Mouse (Mus musculus) lung, postnatal 14 days (tissue): ENCODE data around the gene Pax2.

Source experiments
- DNase-seq: peaks from one replicate; pipeline ENCODE4 v3.0.0; 2021

Pax2 gene

GRCm38 (mm10) chr19:44788488-44788887, 32.6 kb downstream of the Pax2 start:
- DNase-seq, result no peak

DNA sequence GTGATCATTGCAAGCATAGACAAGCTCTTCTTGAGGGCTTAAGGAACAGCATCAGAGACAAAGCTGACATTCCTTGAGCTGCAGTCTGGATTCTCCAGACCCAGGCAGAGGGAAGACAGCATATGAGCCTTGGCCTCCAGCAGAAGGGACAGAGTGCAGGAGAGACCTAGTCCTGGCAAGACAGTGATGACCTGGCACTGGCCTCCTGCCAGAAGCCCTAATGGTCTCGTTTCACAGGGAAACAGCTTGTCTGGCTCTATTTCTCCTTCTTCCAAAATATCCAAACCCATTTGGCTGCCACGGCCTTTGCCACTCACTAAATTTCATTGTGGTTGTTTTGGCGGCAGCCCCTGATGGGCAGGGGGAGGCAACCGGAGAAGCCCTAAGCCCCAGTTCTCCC, 36.1 kb downstream of the Pax2 start:
- DNase-seq, result no peak

GRCm38 (mm10) chr19:44797110-44798060, 41.5 kb downstream of the Pax2 start:
- DNase-seq, result no peak

DNA sequence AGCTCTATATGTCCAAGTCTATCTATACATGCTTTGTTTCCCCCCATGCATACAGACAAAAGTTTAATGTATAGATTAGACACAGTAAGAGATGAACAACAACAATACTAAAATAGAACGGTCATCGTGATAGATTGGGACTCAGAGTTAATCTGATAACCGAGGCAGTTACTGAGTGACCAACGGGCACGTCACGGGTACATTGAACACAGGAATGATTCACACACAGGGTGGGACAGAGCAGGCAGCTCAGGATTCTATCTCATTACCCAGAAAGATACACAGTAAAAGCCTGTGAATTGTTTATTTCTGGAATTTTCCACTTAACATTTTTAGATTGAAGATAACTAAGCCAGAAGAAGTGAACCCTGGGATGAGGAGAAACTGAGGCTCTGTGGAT, 42.9 kb downstream of the Pax2 start:
- DNase-seq, result no peak

- DNase-seq, result no peak
Observed at GRCm38 (mm10) chr19:44799156-44799555, 43.3 kb downstream of the Pax2 start.

GRCm38 (mm10) chr19:44800327-44800726, 44.5 kb downstream of the Pax2 start:
- no peak for DNase-seq

DNA sequence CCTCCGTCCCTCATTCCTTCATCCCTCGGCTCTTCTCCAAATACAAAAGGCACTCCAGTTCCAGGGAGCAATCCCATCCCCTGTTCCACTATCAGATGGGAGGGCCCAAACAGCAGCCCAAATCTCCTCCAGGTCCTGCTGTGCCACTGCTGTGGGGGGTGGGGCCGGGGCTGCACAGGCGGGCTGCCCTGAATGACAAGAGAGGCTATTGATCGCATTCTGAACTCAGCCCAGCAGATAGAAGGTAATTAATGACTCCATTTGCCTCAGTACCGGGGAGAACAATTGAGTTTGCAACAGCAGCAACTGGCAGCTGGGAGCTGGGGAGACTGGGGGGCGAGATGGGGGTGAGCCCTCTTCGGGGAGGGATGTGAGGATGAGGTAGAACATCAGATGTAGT, 52.9 kb downstream of the Pax2 start:
- DNase-seq, result no peak

- no peak for DNase-seq
Observed at GRCm38 (mm10) chr19:44812666-44813429, 57.0 kb downstream of the Pax2 start.

DNA sequence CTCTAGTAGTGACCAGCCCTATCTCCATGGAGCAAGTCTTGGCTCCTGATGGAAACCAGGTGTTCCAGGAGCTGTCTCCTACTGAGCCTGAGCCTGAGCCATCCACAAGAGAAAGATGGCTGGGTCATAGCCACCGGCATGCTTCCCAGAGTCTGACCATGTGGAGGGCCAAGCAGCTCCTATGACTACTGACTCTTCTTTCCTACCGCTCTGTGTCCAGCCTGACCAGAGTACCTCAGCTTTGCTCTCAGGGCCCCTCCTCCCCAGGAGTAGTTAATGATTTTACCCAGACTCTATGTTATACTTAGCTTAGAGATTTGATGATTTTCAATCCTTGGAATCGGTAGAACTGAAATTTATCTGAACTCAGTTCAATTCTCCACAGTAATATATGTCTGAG, 59.3 kb downstream of the Pax2 start:
- no peak for DNase-seq

GRCm38 (mm10) chr19:44817403-44818128, 61.7 kb downstream of the Pax2 start:
- no peak for DNase-seq

DNA sequence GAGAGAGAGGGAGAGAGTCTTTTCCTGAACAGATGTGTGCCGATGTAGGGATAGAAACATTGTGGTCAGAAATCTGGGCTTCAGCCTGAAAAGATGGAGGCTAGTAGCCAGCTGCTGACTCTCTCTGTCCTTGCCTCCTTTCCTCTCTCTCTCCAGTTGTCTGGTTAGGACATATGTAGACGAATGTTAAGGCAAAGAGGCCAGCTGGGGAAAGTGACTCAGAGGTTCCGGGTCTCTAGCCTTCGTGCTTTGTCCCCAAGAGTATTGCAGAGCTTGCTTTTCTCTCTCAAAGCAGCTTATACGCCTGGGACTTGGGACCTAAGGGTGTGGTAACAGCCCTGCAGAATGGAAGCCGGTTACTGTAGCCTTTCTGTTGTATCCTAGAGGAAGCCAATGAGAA, 62.8 kb downstream of the Pax2 start:
- DNase-seq, result no peak

DNA sequence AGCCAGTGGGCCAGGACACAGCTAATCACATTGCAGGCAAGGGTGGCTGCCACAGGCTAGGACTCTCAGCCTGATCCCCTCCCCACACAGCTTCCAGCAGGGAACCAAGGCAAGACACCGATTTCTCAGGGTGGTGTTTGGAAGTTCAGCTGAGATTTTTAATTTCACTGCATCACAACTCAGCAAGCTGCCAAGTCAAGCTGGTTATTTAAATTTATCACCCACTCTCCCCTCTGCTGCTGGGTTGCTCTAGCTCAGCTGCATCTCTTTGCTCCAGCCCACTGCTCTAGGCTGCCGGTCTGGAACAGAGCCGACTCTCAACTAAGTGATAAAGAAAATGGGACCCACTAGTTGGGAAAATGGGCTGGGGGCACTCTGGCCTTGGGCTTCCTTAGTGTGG, 65.7 kb downstream of the Pax2 start:
- no peak for DNase-seq

- DNase-seq, result no peak
Observed at GRCm38 (mm10) chr19:44822295-44822694, 66.5 kb downstream of the Pax2 start.

DNA sequence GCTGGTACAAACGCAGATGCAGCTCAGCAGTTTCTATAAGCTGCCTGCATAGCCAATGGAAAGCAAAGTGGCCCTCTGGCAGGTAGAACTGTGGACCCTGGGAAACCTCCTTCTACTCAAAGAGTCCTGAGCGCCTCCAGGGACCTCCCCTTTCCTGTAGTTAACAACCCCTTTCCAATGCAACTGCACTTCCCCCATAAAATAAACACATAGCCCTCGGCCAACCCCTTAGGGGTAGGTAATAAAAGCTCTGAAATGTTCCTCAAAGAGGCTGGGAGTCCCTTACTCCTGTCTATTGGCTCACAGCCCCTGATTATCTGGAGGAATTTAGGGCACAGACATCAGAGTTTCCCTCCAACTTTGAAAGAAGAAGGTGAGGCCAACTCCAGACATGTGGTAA, 67.8 kb downstream of the Pax2 start:
- DNase-seq, result no peak

- no peak for DNase-seq
Observed at GRCm38 (mm10) chr19:44825216-44825768, 69.4 kb downstream of the Pax2 start.

DNA sequence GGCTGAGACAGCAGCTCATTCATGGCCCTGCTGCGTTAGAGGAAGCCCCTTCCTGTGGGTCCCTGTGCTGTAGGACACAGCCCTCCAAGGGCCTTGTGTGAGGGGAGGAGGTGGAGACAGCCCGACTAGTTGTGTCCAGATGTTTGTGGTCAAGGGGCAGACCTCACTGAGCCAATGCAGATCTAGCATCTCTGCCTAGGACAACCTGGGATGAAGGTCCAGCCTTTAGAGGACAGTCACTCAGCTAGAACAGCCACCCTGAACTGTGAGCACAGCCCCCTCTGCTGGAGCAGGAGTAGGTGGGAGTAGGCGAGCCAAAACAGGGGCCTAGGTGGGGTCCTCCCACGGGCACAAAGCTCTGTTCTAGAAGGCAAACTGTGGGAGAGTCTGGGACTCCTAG, 70.0 kb downstream of the Pax2 start:
- DNase-seq, result no peak

GRCm38 (mm10) chr19:44833391-44833790, 77.5 kb downstream of the Pax2 start:
- DNase-seq, result no peak

GRCm38 (mm10) chr19:44834218-44835041, 78.6 kb downstream of the Pax2 start:
- DNase-seq, result no peak

DNA sequence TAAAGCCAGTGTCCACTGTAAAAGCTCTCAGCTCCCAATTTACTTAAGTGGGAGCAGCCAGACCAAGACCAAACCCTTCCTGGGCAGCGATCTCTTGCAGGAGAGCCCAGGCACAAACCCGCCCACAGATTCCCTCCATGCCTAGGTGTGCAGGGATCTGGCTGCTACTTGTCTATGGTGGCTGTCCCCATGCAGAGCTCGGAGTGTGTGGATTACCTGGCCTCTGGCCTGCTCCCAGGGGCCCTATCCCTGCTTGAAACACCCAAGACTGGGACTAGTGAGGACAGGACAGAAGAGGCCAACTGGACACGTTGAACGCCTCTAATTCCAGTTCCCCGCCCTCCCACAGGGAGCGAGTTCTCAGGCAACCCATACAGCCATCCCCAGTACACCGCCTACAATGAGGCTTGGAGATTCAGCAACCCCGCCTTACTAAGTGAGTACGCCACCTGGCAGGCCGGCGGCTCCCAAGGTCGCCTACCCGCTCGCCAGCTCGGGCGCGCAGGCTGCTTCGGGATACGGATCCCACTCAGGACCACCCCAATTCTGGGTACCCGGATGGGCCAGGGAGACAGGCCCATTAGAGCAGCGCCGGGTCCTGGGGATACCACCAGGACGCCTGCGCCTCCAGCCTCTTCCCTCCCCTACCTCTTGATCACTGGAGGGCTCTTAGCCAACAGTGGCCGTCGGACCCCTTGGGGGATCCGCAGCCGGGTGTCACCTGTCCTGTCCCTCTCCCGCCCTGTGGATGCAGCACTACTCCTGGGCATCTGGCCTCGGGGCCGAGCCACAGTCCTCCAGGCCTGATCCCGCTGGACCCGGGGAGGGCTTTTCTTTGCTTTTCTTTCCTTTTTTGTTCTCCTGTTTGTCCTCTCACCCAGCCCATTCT, 79.4 kb downstream of the Pax2 start:
- no peak for DNase-seq

DNA sequence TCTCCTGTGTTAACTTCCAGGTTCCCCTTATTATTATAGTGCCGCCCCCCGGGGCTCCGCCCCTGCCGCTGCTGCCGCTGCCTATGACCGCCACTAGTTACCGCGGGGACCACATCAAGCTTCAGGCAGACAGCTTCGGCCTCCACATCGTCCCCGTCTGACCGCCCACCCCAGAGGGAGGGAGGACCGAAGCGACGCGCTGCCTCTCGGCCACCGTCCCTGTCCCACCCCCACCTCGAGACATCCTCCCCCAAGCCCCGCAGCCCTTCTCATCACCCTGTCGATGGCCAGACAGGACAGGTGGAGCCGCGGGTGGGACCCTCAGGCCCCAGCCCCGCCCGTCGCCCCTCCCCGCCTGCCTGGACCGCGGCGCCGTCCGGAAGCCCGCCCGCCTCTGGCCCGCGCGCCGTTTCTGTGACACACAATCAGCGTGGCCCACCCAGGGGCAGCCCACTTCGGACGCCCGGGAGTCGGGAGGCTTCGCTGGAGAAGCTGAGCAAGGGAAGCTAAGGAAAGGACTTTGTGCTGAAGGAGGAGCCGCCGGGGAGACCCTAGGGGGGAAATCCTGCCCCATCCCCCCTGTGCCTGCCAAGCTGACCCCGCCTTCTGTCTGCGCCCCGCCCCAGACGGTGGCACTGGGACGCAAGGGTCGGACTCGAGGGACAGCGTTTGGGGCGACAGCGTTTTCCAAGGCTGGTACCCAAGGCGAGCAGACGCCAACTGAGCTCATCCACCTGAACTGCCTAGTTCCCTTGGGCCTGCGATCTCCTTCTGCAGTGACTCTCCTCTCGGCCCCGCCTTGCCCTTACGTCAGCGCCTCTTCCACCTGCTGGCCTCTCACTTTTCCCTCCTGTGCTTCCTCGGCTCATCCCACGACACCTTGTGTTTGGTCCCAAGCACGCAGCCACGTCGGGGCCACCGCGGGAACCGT, 80.4 kb downstream of the Pax2 start:
- DNase-seq, result no peak
